Mouse (Mus musculus) stomach, postnatal 0 days (tissue): ENCODE measurements around the gene Supt3. TPM values are rescaled to one million over a fixed set of nuclear protein-coding genes. Genes with fewer than 3 reads are reported as not detected.

Source experiments
- ATAC-seq: fragments of 200-750 bp; cut with Nextera tagmentation; 2 replicates; pipeline ENCODE4 v1.8.0; 2017; ENCODE audit not compliant: low FRiP score, low TSS enrichment
- DNase-seq: peaks from one replicate; pipeline ENCODE4 v3.0.0-alpha.2; 2016; ENCODE audit warnings: low spot score
- H3K27ac ChIP-seq: fragments of 300-500 bp; sonication (generic); replicated peaks from 2 replicates; pipeline ENCODE4 v1.5.1; 2014; ENCODE audit warnings: mild to moderate bottlenecking, control low read depth
- H3K27me3 ChIP-seq: fragments of 300-500 bp; sonication (generic); 2 replicates; pipeline ENCODE4 v1.6.1; 2014; ENCODE audit warnings: low read length; ENCODE audit not compliant: control insufficient read depth, insufficient read depth
- H3K36me3 ChIP-seq: fragments of 300-500 bp; sonication (generic); 2 replicates; pipeline ENCODE4 v1.6.1; 2014; ENCODE audit warnings: low read length, mixed read lengths; ENCODE audit not compliant: control insufficient read depth, insufficient read depth
- H3K4me1 ChIP-seq: fragments of 300-500 bp; sonication (generic); replicated peaks from 2 replicates; pipeline ENCODE4 v1.6.1; 2014; ENCODE audit warnings: antibody characterized with exemption; ENCODE audit not compliant: control insufficient read depth, insufficient read depth
- H3K4me2 ChIP-seq: fragments of 300-500 bp; sonication (generic); replicated peaks from 2 replicates; pipeline ENCODE4 v1.6.1; 2014; ENCODE audit warnings: low read depth, mild to moderate bottlenecking, control low read depth, moderate library complexity
- H3K4me3 ChIP-seq: fragments of 300-500 bp; sonication (generic); 2 replicates; pipeline ENCODE4 v1.5.1; 2014; ENCODE audit warnings: low read depth, low read length, control low read depth
- H3K9ac ChIP-seq: fragments of 300-500 bp; sonication (generic); 2 replicates; pipeline ENCODE4 v1.6.1; 2014; ENCODE audit warnings: mild to moderate bottlenecking, low read length, control low read depth, mixed read lengths
- H3K9me3 ChIP-seq: fragments of 300-500 bp; sonication (generic); 2 replicates; pipeline ENCODE4 v1.6.1; 2016; ENCODE audit warnings: low read length; ENCODE audit not compliant: control insufficient read depth
- CTCF ChIP-seq: IDR thresholded peaks from 2 replicates; pipeline ENCODE4 v1.5.1; 2016; ENCODE audit warnings: antibody characterized with exemption, low read depth, mild to moderate bottlenecking, moderate library complexity
- EP300 ChIP-seq: optimal IDR thresholded peaks from 2 replicates; pipeline ENCODE3; 2016; ENCODE audit warnings: antibody characterized with exemption
- WGBS: fragments of 180-500 bp; shearing (Covaris S2); extraction: QIAGEN DNeasy Blood & Tissue Kit; methylation state at CpG from one replicate; pipeline ENCODE4 v1.1.7; 2014; 5-methylcytosine and 5-hydroxymethylcytosine counted together
- polyA plus RNA-seq: library from polyadenylated mRNA; unstranded; fragments of >200 nt; fragmentation: Nextera tagmentation; extraction: Ambion mirVana; gene quantifications from 2 replicates; pipeline ENCODE4 v1.2.1, GENCODE M21; 2015

Gene Supt3
- polyA plus RNA-seq, 1 experiment from 2014 or later, result 8.9 TPM

- ATAC-seq (no peak), DNase-seq (no peak)
- Histone ChIP-seq H3K36me3 (no peaks in the 10 kb centered on the region), H3K4me3 (no peak overlapping the region), H3K4me1 (no peaks in the 10 kb centered on the region), H3K9me3 (no peaks in the 10 kb centered on the region), H3K4me2 (no peak overlapping the region), H3K27ac (no peak overlapping the region), H3K9ac (no peak overlapping the region), H3K27me3 (no peaks in the 10 kb centered on the region)
- no peak for TF ChIP-seq EP300
- no peak for TF ChIP-seq CTCF
- 92% methylated on average over 4 of the region's 4 CpGs for WGBS
Observed at GRCm38 (mm10) chr17:45128611-45129010, 351.7 kb downstream of the Supt3 start.

- TF ChIP-seq CTCF (no peak), EP300 (no peak)
- H3K9ac ChIP-seq, result no peak overlapping the region
- H3K36me3 ChIP-seq, result no peaks in the 10 kb centered on the region
- DNase-seq (no peak), ATAC-seq (no peak)
- no peak overlapping the region for H3K4me2 ChIP-seq
- H3K4me3 ChIP-seq, result no peak overlapping the region
- H3K27me3 ChIP-seq, result no peaks in the 10 kb centered on the region
- 88% methylated on average over 10 of the region's 10 CpGs for WGBS
- H3K27ac ChIP-seq, result no peak overlapping the region
- H3K4me1 ChIP-seq, result no peaks in the 10 kb centered on the region
- no peaks in the 10 kb centered on the region for H3K9me3 ChIP-seq
Observed at GRCm38 (mm10) chr17:45133501-45134400, 356.8 kb downstream of the Supt3 start.

- no peak for DNase-seq
- Histone ChIP-seq H3K4me2 (no peak overlapping the region), H3K36me3 (no peaks in the 10 kb centered on the region), H3K27me3 (no peaks in the 10 kb centered on the region), H3K4me3 (no peak overlapping the region), H3K4me1 (no peaks in the 10 kb centered on the region), H3K9ac (no peak overlapping the region), H3K27ac (no peak overlapping the region), H3K9me3 (no peaks in the 10 kb centered on the region)
- ATAC-seq, result no peak
- WGBS, result 80% methylated on average over 6 of the region's 6 CpGs
- TF ChIP-seq CTCF (no peak), EP300 (no peak)
Observed at GRCm38 (mm10) chr17:45136491-45136890, 359.5 kb downstream of the Supt3 start.

- 72% methylated on average over 6 of the region's 6 CpGs for WGBS
- DNase-seq (no peak), ATAC-seq (no peak)
- no peaks in the 10 kb centered on the region for H3K36me3 ChIP-seq
- H3K9me3 ChIP-seq, result no peaks in the 10 kb centered on the region
- no peaks in the 10 kb centered on the region for H3K27me3 ChIP-seq
- no peaks in the 10 kb centered on the region for H3K4me1 ChIP-seq
- no peak overlapping the region for H3K27ac ChIP-seq
- no peak overlapping the region for H3K9ac ChIP-seq
- H3K4me3 ChIP-seq, result no peak overlapping the region
- no peak overlapping the region for H3K4me2 ChIP-seq
- TF ChIP-seq CTCF, result peak; percentile 37
- no peak for TF ChIP-seq EP300
Observed at GRCm38 (mm10) chr17:45143043-45143442, 366.1 kb downstream of the Supt3 start.

GRCm38 (mm10) chr17:45144656-45145055 lies 367.7 kb downstream of the Supt3 start:
- no peak overlapping the region for H3K4me3 ChIP-seq
- H3K36me3 ChIP-seq, result no peaks in the 10 kb centered on the region
- WGBS, result 57% methylated on average over 14 of the region's 14 CpGs
- TF ChIP-seq CTCF (no peak), EP300 (no peak)
- H3K27ac ChIP-seq, result no peak overlapping the region
- no peak overlapping the region for H3K9ac ChIP-seq
- ATAC-seq, result no peak
- H3K27me3 ChIP-seq, result no peaks in the 10 kb centered on the region
- H3K4me1 ChIP-seq, result no peaks in the 10 kb centered on the region
- no peaks in the 10 kb centered on the region for H3K9me3 ChIP-seq
- no peak overlapping the region for H3K4me2 ChIP-seq
- no peak for DNase-seq

GRCm38 (mm10) chr17:45151312-45151929 lies 374.5 kb downstream of the Supt3 start:
- ATAC-seq, result no peak
- Histone ChIP-seq H3K4me3 (no peak overlapping the region), H3K4me2 (no peak overlapping the region), H3K27ac (no peak overlapping the region), H3K9me3 (no peaks in the 10 kb centered on the region), H3K36me3 (no peaks in the 10 kb centered on the region), H3K27me3 (no peaks in the 10 kb centered on the region), H3K4me1 (no peaks in the 10 kb centered on the region), H3K9ac (no peak overlapping the region)
- 81% methylated on average over 17 of the region's 17 CpGs for WGBS
- TF ChIP-seq CTCF, result no peak
- no peak for TF ChIP-seq EP300
- DNase-seq, result no peak
